Mouse (Mus musculus) liver, embryonic 15.5 days (tissue): ENCODE results near the gene Hic2. TPM values are rescaled to one million over a fixed set of nuclear protein-coding genes. Genes with fewer than 3 reads are reported as not detected.

Experiments
- polyA plus RNA-seq: library from polyadenylated mRNA; unstranded; fragments of >200 nt; fragmentation: Nextera tagmentation; extraction: Ambion mirVana; gene quantifications from 2 replicates; pipeline ENCODE4 v1.2.1, GENCODE M21; 2015

The Hic2 gene
- polyA plus RNA-seq, 1 experiment from 2014 or later: 2.6 TPM

Other genes starting within 250 kb of the Hic2 start
- gene Ypel1, start 163.9 kb upstream of the Hic2 start, polyA plus RNA-seq: 1.0 and 1.2 TPM in 2 replicates
- gene Ppil2, start 122.3 kb upstream of the Hic2 start, polyA plus RNA-seq: 57.2 and 57.7 TPM in 2 replicates
- gene 2610318N02Rik, start 108.4 kb upstream of the Hic2 start, polyA plus RNA-seq: 16.2 and 17.5 TPM in 2 replicates
- 54.4 TPM in 2 replicates for gene Sdf2l1, start 101.2 kb upstream of the Hic2 start, polyA plus RNA-seq
- 6.9 TPM in 2 replicates for gene Ydjc, start 89.0 kb upstream of the Hic2 start, polyA plus RNA-seq
- 0.26 and 0.47 TPM in 2 replicates for gene Ccdc116, start 86.3 kb upstream of the Hic2 start, polyA plus RNA-seq
- 169 and 186 TPM in 2 replicates for gene Ube2l3, start 30.9 kb upstream of the Hic2 start, polyA plus RNA-seq
- 0.06 and 0.09 TPM in 2 replicates for gene Rimbp3, start 25.0 kb upstream of the Hic2 start, polyA plus RNA-seq
- gene Tmem191c, start 42.5 kb downstream of the Hic2 start, polyA plus RNA-seq: 3.9 and 4.4 TPM in 2 replicates
- 194 and 213 TPM in 2 replicates for gene Serpind1, start 97.8 kb downstream of the Hic2 start, polyA plus RNA-seq
- gene Snap29, start 172.4 kb downstream of the Hic2 start, polyA plus RNA-seq: 8.8 and 9.2 TPM in 2 replicates
- gene Pi4ka, start 172.7 kb downstream of the Hic2 start, polyA plus RNA-seq: 12.0 and 13.4 TPM in 2 replicates
- gene Crkl, start 218.4 kb downstream of the Hic2 start, polyA plus RNA-seq: 28.2 and 29.3 TPM in 2 replicates